Mouse (Mus musculus) megakaryocyte-erythroid progenitor cell, adult 5-6 weeks (primary cell): ENCODE results near the gene Kif13a. TPM values are rescaled to one million over a fixed set of nuclear protein-coding genes. Genes with fewer than 3 reads are reported as not detected.

Experiments used
- ATAC-seq: replicated peaks from 2 replicates; pipeline ENCODE4 v1.8.0; 2016; ENCODE audit warnings: mild to moderate bottlenecking, inconsistent platforms; ENCODE audit not compliant: severe bottlenecking, poor library complexity, low FRiP score, low TSS enrichment
- total RNA-seq, 2 experiments: library from RNA; stranded (forward) in 1 of 2; stranded (reverse) in 1 of 2; fragments of 200-1000, 215-1000 nt in 1 of 2; fragments of >200 nt in 1 of 2; fragmentation: Nextera tagmentation in 1 of 2; gene quantifications; 2 replicates each; pipeline ENCODE4 v1.2.3; 2014 to 2017

Kif13a gene
- total RNA-seq, 2 experiments from 2014 or later: 15.0 to 35.3 TPM

GRCm38 (mm10) chr13:46753294-46753693 is 176.4 kb downstream of the Kif13a start:
- ATAC-seq: no peak

- no peak for ATAC-seq
Measured at GRCm38 (mm10) chr13:46752566-46753229, 177.0 kb downstream of the Kif13a start.

DNA sequence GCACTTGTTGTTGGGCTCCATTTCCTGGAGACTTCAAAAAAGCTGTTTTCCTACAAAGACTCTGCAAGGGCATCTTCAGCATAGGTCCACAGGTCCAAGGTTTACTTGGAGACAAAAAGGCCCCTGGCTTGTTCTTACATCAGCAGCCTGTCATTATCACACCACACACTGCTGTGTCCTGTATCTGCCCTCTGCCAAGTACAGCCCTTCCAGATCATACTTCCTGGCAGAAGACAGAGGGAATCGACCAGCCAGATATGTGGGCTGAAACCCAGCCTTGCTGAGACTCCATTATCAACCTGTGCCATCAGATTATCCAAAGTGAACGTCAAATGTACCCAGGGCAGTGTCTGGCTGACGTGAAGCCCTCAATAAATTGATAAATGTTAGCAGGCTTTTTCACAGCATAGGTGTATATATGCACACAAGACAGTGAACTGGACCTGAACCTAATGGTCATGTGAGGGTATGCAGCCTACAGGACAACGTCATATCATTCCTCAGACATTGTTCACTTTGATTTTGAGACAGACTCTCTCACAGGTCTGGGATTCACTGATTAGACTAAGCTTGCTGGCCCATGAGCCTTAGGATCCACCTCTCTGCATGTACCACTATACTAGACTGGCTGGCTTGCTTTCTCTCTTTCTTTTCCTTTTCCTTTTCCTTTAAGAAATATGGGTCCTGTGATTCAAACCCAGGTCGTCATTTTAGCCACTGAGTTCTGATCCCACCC is 181.4 kb downstream of the Kif13a start:
- peak; percentile 97 for ATAC-seq

GRCm38 (mm10) chr13:46743821-46744220 is 185.8 kb downstream of the Kif13a start:
- no peak for ATAC-seq

- peak; percentile 89 for ATAC-seq
Measured at GRCm38 (mm10) chr13:46742367-46742766, 187.3 kb downstream of the Kif13a start.

- no peak for ATAC-seq
Measured at GRCm38 (mm10) chr13:46739426-46739825, 190.2 kb downstream of the Kif13a start.

- ATAC-seq: no peak
Measured at GRCm38 (mm10) chr13:46737482-46737881, 192.2 kb downstream of the Kif13a start.

GRCm38 (mm10) chr13:46736479-46736865 is 193.2 kb downstream of the Kif13a start:
- peak; percentile 15; the same call in 1 of the 2 replicates for ATAC-seq

DNA sequence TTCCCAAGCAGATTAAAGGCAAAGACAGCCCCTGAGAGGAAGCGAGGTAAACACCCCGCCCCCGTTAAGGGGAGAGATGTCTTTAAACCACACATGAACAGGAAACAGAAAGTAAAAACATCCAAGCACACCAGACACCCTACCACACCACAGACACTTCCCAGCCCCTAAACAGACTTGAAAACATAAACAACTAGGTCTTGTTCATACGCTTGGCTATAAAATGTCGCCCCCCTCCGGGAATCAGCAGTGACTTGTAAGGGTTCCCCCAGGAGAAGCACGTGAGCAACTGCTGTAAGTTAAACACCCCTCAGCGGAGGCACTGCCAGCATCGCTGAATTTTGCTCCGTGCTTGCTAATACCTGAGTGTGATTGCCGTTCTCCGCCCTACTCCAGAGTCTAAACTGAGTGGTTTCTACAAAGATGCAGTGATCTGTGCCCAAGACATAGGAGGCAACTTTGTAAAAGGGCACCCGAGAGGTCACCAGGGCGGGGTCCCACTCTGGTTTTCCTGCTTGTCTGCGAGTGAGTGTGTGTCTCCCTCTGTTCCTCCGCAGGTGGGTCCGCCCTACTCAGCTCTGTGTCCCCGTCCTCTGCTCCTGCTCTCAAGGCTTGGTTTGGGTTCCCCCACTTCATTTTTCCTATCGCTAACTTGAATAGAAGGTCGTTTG is 193.7 kb downstream of the Kif13a start:
- ATAC-seq: peak; percentile 72

GRCm38 (mm10) chr13:46735219-46735807 is 194.4 kb downstream of the Kif13a start:
- 0 out of 2 replicates have a peak, but pooled peaks have one; percentile 40 for ATAC-seq

DNA sequence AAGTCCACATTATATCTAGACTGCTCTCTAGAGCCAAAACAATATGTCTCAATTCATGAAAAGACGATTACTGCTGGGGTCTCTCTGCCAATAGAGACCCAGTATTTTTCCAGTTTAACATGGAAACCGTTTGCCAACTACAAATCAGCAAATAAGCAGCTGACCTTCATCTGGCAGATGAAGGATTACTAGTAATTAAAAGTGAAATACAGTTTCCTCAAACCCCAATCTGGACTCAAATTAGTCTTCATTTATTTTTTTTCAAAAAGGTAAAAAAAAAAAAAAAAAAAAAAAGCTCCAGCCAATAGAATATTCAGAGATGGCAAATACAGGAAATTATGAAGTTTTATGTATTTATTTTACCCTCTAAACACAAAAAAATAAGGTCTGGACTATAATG is 199.7 kb downstream of the Kif13a start:
- no peak for ATAC-seq

DNA sequence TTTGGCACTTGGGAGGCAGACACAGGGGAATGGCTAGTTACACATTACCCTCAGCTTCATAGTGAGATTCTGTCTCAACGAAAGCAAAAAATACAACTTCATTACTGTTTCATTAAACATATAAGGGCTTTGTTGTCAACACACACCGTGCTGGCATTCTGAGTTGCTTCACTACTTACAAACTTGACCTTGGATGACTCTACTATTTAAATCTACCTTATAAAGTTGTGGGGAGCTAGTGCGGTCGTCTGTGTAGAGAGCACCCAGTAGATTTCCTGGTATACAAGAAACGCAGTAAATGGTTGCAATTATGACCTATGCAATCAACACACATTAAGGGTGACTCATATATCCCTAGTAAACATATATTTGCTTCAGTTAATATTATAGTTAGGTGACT is 201.3 kb downstream of the Kif13a start:
- no peak for ATAC-seq

DNA sequence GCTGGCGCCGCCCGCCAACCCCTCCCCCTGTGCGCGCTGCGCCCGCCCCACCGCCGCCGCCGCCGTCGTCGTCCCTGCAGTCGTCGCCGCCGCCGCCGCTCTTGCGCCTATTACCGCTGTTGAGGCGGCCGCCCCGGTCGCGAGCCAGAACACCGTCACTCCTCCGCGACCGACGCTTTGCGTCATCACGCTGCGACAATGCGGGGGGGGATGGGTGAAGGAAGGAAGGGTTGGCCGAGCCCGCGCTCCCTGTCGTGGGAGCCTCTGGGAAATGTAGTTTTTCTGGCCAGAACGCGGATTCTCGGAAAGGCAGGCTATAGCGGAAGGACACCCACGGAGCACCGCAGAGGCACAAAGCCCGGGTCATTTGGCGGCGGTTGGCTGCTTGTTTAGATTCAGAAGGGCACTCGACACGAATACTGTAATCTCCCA is 201.8 kb downstream of the Kif13a start, which contains the start of gene Nup153:
Nup153 (minus strand) TSS at position 104 of the 432 bp plus-strand sequence.
- ATAC-seq: peak; percentile 90

- ATAC-seq: peak; percentile 51
Measured at GRCm38 (mm10) chr13:46727038-46727836, 202.4 kb downstream of the Kif13a start.

DNA sequence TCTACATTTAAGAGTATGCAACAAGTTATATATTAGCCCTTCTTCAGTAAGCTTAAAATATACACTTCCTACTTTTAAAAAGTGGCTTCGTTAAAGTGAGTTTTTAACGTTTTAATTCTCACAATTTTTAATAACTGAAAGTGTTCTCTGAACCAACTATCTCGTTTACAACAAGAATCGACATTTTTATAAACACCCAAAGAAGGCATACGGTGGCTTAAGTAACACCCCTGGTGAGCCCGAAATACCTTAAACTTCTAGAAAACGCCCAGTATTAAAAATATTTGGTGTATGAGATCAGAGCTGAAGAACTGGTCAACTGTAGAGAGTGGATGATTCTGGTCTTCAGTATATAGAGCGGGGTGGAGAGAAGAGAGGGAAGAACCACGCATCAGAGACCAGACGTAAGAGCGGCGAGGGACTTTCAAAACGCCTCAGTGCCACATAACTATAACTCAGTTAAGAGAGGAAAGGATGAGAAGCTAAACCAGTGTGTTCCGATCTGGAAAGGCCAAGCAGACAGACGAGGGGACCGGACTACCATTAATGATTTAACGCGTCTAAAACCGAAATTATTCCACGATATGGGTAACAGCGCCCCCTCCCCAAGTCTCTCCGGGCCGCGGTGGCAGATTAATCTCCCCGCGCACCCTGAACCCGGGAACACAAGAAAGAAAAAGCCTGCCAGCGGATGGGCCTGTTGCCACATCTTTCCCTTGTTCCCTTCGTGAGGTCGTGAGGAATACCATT is 203.2 kb downstream of the Kif13a start:
- no peak for ATAC-seq

- ATAC-seq: peak; percentile 40
Measured at GRCm38 (mm10) chr13:46725227-46725626, 204.4 kb downstream of the Kif13a start.

- no peak for ATAC-seq
Measured at GRCm38 (mm10) chr13:46724371-46724770, 205.3 kb downstream of the Kif13a start.

DNA sequence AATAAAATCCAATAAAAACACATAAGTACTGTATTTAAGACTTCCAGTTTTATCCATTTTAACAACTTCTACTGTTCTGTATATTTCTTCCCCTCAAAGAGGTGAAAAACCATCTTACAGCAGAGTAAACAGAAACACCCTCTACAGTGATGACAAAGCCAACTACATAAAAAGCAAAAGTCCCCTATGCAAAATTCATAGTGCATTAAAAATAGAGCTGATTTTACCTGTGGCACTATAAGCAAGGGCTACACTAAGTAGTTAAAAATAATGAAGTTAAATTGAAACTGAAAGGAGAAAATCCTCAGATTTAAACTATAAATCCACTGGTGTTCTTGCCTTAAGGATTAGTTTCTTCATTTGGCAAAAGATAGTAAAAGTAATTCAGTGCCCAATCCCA is 208.7 kb downstream of the Kif13a start:
- ATAC-seq: no peak
